Mouse (Mus musculus): ENCODE data around the gene Slc29a2. TPM values are rescaled to one million over a fixed set of nuclear protein-coding genes. Genes with fewer than 3 reads are reported as not detected.
A peak's percentile ranks its signal among the peaks of the same experiment; 100 is the strongest.
"Not testable (repeated sequence)": the region's sequence is repeated elsewhere in the genome, so short reads cannot be mapped to it uniquely, and the experiment has no call there.

The Slc29a2 gene
- total RNA-seq (2021), result 1 to 10 TPM; 4.0 to 7.3 TPM
- long read RNA-seq, experiment 1, transcript Slc29a2-204 (12 exons, 2,619 nt), result major isoform, 9 of 19 reads
- long read RNA-seq, experiment 1, partial matches to known transcripts, result 3 of 19 reads
- long read RNA-seq, experiment 1, other reads (novel, unspliced or antisense), result 7 of 19 reads
- long read RNA-seq, experiment 2, partial matches to known transcripts, result 0 of 6 reads
- long read RNA-seq, experiment 2, other reads (novel, unspliced or antisense), result 2 of 6 reads

DNA sequence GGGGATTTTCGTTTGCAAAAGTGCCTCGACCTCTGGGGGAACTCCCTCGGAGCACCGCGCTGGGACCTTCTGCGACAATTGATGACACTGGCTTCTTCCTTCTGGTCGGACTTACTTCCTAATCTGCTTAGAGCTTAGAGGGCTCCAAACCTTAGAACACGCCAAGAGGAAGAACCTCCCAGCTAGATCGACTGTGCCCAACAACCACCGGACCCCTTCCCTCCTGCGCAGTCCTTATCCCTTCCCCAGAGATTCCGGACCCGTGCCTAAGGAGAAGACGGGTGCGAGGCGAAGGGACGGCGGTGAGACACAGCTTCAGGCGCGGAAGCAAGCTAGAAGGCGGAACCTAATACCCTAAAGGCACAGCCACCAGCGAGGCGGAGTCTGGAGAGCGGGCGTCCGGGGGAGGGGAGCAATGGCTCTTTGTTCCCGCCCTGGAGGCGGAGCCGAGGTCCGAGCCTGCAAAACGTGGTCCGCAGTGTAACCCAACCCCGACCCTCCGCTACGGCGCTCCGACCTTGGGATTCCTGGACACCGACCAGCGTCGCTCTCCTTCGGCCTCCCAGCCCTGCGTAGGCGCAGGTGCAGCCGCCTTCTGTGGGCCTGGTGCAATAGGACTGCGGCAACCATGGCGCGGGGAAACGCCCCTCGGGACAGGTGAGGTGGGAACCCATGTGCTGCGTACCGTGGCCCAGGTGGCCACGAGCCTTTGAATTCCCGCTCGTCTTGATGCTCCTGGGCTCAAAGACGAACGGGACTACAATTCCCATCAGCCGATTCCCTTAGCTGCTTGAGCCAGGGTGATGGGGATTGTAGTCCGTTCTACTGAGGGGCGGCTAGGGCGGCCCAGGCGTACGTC is at the start of gene Slc29a2:
Gene Slc29a2 (plus strand): TSS at position 240 of the 859 bp plus-strand sequence.
- peak; percentile 88 for DNase-seq

DNA sequence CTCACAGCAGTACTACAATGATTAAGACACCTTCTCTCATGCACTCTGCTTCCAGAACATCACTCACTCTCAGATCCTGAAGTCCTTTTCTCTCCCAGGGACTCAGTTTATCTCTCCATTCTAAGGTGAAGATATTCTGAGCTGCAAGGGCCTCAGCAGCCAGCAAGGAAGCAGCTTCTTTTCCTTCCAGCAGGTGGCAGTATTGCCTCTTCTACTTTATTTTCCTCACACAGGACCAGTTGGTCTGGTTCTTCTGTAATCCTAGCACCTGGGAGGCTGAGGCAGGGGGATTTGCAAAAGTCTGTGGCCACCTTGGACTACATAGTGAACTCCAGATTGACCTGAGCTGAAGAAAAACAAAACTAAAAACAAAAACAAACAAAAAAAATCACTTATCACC is 41.9 kb upstream of the Slc29a2 start:
- DNase-seq, result no peak

DNA sequence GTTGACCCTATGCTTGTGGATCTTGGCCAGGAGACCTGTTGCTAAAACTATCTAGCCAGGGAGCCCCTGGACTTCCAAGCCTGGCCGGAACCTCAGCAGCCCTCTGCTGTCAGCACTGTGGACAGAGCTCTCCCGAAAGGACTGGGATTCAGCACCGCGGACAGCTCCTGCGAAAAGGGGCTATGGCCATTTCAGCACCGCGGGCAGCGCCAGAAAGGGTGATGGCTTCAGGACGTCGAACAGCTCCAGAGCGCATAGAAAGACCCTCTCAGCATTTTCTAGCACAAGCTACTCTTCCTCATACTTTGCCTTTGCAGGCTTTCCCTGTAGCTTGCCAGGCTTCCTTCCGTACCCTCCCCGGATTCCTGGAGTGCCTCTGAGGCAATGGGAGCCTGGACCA is 34.6 kb upstream of the Slc29a2 start:
- DNase-seq, result peak; percentile 98

DNA sequence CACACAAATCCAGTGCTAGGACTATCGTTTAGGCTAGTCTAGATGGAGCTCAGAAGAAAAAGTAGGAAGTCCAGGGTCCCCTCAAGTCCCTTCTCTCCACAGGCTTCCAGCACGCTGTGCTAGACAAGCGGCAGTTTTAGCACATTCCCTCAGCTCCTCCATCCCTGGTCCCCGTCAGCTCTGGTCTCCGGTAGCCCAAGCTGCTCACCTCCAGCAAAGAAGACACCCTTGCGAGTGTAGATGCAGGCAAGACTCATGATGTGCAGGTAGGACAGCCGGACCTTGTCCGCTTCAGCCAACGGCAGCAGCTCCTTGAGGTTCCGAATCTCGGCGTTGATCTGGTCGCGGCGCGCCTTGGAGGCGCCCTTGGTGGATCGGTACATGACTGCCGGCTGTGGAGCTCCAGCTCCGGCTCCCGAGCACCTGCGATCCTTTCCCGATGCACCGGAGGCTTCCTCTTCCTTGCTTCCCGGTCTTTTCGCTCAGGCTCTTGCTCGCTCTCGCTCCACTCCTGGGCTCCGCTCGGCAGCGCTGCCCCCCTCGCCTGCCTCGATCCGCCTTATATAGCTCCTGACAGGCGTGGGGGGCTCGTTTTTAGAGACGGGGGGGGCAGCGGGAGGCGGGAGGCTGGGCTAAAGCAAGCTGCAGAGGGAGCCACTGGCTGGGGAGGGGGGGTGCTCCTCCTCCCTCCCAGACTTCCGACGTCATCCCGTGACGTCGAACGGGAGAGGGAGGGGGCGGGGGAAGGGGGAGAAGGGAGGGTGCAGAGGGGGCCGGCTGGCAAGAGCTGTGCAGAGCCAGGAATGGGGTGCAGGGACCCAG is 34.0 kb upstream of the Slc29a2 start:
- DNase-seq, result no peak

DNA sequence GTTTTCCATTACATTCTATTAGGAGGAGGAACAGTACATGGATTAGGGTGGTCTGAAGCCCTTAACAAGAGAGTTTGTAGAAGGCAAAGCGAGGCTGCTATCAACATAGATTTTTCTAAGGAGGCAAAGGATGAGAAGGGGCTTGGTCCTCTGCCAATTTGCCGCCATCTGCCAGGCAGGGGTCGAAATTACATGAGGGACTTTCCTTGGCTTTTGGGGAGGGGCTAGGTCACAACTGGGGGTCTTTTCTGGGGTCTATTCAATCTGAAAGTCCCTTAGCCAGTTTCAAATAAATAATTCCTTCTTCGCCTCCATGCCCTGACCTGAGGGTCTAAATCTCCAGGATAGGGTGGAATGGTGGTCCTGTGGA is 33.4 kb upstream of the Slc29a2 start, which contains the start of gene Npas4:
Gene Npas4 (minus strand): TSS at position 61 of the 370 bp plus-strand sequence.
- DNase-seq, result no peak

DNA sequence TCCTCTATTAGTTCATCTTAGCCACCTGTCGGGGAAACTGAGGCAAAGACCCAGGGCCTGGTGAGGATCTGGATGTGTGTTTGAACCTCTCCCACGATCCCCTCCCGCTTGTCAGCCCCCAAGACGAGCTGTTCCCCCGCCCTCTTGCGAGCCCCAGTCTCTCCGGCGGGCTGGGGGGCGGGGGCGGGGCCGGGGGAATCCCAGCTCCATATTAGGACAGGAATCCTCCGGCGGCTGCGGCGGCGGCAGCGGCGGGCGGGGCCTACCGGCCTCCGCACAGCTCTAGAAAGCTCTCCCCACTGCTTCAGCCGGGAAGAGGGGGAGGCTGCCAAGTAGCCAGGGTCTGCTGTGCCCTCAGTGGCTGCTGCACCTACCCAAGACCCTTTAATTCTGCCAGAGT is 32.9 kb upstream of the Slc29a2 start:
- no peak for DNase-seq

DNA sequence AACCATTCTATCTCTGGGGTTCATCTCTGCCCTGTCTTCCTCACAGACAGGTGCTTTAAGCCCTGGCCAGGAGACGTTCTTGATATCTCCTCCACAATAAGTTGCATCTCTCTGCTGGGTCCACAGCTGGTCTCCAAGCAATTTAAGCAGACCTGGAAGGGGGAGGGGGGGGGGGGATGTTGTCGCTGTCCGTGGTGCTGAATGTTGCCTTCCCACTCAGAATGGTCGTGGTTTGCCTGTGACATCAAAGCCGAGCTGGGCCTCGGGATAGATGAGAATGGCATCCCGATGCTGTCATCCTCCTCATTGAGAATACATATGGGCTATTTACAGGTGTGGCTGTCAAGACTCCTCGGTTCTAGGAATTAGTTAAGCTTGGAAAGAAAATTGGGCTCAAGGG is 31.3 kb upstream of the Slc29a2 start:
- no peak for DNase-seq

DNA sequence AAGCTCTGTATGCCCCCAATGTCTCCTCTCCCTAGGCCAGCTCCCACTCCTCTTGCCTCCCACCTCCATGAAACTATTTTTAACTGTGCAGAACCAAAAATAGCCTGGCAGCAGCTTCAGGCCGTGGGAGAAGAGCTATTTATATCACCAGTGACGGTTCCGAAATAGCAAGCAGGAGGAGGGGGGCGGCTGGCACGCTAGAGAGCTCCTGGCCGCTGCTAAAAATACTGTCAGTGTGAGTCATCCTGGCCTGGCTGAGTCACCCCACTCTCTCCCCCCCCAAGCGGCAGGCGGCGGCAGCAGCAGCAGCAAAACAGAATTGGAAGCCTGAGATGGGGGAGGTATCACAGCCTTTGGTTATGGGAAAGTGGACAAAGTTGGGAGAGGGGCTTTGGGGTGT is 30.8 kb upstream of the Slc29a2 start:
- peak; percentile 69 for DNase-seq

DNA sequence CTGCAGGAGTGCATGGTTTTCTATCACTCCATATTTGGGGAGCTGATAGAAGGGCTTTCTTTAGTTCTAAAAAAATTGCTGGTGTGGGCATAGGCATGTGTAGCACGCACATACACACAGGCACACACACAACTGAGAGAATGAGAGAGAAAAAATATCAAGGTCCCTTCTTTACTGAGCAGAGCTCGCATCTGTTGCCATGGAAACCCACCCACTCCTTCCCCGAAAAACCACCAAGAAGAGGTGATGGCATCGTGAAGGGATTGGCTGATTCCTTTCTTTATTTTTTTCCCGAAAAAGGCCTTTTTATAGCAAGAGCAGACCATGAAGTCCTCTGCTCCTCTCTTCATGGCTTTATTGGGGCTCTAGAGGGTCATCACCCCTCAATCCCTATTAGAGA is 29.6 kb upstream of the Slc29a2 start:
- no peak for DNase-seq

DNA sequence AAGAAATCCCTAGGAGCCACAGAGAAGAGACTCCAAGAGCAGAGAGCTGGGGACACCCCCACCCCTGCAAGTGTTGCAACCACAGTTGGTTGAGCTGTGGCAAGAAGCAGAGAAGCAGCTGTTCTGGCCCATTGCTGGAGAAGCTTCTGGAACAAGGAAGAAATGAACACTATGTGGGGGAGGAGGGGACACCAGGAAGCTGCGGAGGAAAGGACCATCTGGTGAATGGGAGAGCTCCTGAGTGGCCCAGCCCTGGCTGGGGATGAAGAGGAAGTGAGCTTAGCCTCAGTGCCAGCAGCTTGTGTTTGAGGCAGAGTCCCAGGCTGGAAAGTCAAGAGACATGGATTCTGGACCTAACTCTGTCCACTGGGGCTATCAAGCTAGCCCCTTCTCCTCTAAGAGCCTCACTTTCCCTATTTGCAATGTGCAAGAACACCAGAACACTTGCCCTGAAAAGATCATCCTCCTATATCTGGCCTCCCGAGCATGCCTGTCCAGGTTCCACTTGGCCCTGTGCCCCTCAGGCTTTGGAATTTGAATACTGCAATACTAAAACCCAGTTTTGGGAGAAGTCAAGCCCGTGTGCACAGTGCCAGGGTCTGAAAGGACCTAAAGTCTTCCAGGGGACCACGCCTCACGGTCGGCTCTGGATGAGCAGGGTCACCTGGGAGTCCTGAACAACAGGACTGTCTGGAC is 24.1 kb upstream of the Slc29a2 start:
- no peak for DNase-seq

DNA sequence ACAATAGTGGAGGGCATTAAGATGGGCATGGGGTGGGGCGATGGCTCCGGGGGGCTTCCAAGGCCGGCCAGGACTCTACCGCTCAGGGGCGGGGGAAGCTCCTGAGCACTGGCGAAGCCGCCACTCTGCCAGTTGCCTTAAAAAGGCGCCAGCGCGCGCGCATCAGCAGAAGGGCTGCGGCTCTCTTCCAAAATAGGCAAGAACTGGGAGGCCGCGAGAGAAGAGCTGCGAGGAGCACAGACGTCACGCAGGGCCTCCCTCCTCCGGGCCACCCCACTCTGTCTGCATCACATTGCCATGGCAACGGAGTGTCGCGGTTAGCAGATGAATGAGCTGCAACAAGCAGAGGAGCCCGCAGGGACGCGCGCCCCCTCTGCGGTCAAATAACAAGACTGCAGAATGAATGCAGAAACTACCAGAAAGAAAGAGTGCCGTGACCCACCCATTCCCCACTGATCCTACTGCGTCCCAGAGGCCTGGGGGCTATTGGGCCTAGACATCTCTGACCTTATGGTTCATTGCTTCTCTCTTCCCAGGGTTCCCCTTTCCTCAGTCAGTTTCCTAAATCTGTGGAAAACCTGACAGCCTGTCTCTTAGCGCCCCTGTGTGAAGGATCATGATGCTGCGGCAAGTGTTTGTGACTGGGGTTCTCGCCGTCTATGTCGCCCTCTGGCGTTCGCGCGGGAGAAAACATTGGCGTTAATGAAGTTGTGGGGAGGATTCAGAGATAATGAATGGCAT is 21.8 kb upstream of the Slc29a2 start:
- DNase-seq, result peak; percentile 77

DNA sequence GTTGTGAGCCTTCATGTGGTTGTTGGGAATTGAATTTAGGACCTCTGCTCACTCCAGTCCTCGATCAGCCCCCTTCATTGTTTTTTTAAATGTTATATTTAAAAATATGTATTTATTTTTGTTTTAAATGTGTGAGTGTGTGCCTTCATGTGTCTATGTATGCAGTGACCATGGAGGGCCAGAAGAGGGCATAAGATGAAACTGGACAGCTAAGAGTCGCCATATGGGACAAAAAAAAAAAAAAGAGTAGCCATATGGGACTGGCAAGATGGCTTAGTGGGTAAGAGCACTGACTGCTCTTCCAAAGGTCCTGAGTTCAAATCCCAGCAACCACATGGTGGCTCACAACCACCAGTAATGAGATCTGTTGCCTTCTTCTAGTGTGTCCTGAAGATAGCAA is 20.0 kb upstream of the Slc29a2 start:
- DNase-seq, result not testable (repeated sequence)

DNA sequence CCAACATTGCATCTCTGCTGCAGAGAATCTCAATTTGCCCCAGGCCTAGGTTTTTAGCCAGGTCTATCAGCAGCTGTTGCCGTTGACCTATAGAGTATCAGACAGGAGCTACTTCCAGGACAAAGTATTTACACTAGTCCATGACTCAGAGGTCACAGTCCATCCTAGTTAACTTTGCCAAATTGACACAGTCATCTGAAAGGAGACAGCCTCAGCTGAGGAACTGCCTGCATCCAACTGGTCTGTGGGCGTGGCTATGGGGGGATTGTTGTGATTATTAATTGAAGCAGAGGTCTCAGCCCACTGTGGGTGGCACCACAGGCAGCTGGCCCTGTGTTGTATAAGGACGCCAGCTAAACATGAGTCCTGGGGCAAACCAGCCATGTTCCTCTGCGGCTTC is 18.7 kb upstream of the Slc29a2 start:
- DNase-seq, result no peak

DNA sequence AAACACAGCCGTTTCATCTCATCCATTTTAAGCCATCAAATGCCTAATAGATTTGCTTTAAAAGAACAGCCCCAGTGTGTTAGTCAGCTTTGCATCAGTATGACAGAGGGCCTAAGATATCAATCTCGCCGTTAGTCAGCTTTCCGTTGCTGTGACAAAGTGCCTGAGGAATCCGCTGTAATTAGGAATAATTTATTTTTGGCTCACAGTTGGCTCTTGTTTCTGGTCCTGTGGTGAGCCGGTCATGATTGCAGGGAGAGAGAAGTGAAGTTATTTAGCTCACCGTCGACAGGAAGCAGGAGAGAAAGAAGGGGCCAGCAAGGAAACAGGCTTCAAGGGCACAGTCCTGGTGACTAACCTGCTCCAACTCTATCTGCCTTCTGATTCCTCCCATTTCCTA is 10.5 kb upstream of the Slc29a2 start:
- DNase-seq, result no peak

DNA sequence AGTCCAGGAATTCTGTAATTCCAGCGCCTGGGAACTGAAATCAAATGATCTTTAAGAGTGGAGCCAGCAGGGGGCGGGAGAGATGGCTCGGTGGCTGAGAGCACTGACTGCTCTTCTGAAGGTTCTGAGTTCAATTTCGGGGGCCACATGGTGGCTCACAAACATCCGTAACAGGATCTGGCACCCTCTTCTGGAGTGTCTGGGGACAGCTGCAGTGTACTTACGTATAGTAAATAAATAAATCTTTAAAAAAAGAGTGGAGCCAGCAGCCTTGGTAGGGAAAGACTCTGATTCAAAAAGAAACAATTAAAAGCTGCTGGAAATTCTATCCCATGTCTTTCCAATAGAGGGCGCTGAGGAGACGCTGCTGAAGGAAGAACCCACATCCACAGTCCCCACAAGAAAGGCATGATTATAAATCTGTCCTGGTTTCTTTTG is 8.7 kb upstream of the Slc29a2 start:
- peak; percentile 32 for DNase-seq

DNA sequence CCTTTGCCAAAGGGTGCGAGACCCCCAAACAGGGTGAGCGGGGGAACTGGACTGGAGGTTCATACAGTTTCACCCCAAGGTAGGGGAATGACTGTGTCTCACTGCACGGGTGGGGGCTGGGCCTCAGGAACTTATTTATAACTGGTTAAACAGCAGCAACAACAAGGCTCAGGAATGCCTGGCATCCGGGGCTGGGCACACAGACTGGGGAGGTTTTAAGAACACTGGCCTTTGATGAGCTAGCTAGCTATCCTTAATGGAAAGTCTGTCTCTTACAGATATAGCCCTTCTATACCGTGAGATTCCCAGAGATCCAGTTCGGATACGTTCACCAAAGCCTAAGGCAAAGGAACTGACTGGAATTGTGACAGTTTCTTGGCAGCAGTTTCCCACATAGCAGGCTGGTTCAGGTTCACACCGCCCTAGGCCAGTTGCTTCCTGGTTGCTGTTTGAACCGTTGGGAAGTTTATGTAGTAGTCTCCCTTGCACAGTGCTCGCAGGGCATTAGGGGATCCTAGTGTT is 7.4 kb upstream of the Slc29a2 start:
- DNase-seq, result no peak

DNA sequence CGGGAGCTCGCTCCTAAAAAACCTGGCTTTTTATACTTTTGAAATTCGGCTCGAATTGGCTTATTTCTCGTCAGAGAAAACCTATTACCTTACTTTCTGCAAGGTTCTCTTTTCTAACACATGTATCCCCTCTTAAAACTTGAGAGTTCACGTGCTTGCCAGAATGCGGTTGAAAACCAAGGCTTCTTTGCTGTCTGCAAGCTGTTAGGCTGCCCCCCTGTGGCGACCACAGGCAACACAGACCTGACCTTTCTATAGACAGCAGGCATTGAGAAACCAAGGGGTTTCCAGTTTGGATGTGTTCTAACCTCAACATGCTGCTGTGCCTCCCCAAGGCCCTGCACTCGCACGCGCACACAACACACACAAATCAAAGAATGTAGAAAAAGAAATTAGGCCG is 6.9 kb upstream of the Slc29a2 start:
- DNase-seq, result peak; percentile 75

DNA sequence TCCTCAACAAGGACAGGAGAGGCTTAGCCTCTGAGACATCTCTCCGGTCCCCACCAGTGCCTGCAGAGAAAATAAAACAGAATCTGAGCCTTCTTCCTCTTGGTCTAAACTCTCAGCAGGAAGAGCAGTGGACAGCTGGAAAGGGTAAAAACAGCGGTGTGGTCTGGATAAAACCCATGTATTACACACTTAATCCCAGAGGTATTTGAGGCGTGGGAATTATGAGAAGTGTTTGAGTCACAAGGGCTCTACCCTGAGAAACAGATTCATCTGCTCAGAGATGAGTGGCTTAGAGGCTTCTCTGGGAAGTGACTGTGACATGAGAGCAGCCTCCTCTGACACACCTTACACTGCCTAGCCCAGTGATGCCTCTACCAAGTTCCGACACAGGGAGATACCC is 6.0 kb upstream of the Slc29a2 start:
- no peak for DNase-seq

DNA sequence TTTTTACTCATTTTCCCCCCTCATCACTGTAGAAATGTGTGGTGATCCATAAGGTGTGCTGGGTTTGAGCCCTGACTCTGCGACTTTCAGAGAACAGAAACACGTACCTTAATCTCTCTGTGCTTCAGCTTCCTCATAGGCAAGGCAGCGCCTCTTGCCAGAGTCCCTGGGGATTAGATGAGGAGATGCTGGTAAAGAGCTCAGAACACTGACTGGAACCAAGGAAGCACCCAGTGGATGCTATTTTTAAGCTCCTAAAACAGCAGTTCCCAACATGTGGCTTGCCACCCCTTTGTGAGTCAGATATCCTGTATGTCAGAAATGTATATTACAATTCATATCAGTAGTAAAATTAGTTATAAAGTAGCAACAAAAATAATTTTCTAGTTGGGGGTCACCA is 5.5 kb upstream of the Slc29a2 start:
- DNase-seq, result no peak

DNA sequence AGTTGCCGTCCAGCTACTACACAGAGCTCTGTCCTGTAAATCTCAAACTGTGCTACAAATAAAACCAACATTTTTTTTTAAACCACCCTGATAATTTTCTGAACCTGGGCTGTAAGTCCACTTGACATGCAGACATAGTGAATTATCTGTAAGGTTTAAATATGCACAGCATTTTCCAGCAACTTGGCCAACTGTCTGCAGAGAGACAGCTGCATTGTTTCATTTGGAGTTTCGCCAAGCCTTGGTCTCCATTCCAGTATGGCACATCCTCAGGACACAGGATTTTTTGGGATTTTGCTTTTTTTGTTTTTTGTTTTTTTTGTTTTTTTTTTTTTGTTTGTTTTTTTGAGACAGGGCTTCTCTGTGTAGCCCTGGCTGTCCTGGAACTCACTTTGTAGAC is 2.2 kb upstream of the Slc29a2 start:
- no peak for DNase-seq

DNA sequence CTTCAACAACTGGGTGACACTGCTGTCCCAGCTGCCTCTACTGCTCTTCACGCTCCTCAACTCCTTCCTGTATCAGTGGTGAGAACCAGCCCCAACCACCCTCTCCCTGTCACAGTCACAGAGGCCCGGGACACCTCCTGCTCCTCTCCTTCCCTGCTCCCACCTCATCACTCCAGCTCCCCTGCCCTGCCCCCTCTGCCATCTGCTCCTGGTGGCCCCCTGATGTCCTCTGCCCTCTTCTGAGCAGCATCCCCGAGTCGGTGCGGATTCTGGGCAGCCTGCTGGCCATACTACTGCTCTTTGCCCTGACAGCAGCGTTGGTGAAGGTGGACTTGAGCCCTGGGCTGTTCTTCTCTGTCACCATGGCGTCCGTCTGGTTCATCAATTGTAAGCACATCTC is 2.5 kb downstream of the Slc29a2 start:
- DNase-seq, result no peak

All from gastrocnemius, postnatal 10 days (tissue).